Mouse (Mus musculus): ENCODE measurements at regions not wholly inside any gene's neighbourhood (a gene's known extent, or its start where the extent isn't known, plus 50 kb on each side); places are given as distances from the start of the nearest gene placed in this dataset.
A peak's percentile ranks its signal among the peaks of the same experiment; 100 is the strongest.

GRCm38 (mm10) chr3:52711133-52711532, 305.9 kb downstream of the Cog6 start:
- no peak for DNase-seq (ENCODE audit: extremely low read depth, insufficient read length, low spot score)

GRCm38 (mm10) chr3:52708746-52709145, 308.3 kb downstream of the Cog6 start:
- no peak for DNase-seq (ENCODE audit: extremely low read depth, insufficient read length, low spot score)

GRCm38 (mm10) chr3:52708301-52708700, 308.7 kb downstream of the Cog6 start:
- no peak for DNase-seq (ENCODE audit: extremely low read depth, insufficient read length, low spot score)

GRCm38 (mm10) chr3:52706626-52707025, 310.4 kb downstream of the Cog6 start:
- DNase-seq (ENCODE audit: extremely low read depth, insufficient read length, low spot score), result no peak

GRCm38 (mm10) chr3:52703751-52704150, 313.3 kb downstream of the Cog6 start:
- DNase-seq (ENCODE audit: extremely low read depth, insufficient read length, low spot score), result no peak

- no peak for DNase-seq (ENCODE audit: extremely low read depth, insufficient read length, low spot score)
Observed at GRCm38 (mm10) chr3:52702962-52703361, 314.1 kb downstream of the Cog6 start.

GRCm38 (mm10) chr3:52701601-52702000, 315.4 kb downstream of the Cog6 start:
- DNase-seq (ENCODE audit: extremely low read depth, insufficient read length, low spot score), result no peak

GRCm38 (mm10) chr3:52693813-52694212, 323.2 kb downstream of the Cog6 start:
- no peak for DNase-seq (ENCODE audit: extremely low read depth, insufficient read length, low spot score)

- no peak for DNase-seq (ENCODE audit: extremely low read depth, insufficient read length, low spot score)
Observed at GRCm38 (mm10) chr3:52685434-52686181, 331.4 kb downstream of the Cog6 start.

- no peak for DNase-seq (ENCODE audit: extremely low read depth, insufficient read length, low spot score)
Observed at GRCm38 (mm10) chr3:52680824-52681388, 336.1 kb downstream of the Cog6 start.

- DNase-seq (ENCODE audit: extremely low read depth, insufficient read length, low spot score), result peak; percentile 77
Observed at GRCm38 (mm10) chr3:52676886-52677670, 340.0 kb downstream of the Cog6 start.

GRCm38 (mm10) chr3:52670628-52671028, 346.4 kb downstream of the Cog6 start:
- no peak for DNase-seq (ENCODE audit: extremely low read depth, insufficient read length, low spot score)

- DNase-seq (ENCODE audit: extremely low read depth, insufficient read length, low spot score), result no peak
Observed at GRCm38 (mm10) chr3:52663161-52663602, 353.9 kb downstream of the Cog6 start.

GRCm38 (mm10) chr3:52662164-52662908, 354.7 kb downstream of the Cog6 start:
- no peak for DNase-seq (ENCODE audit: extremely low read depth, insufficient read length, low spot score)

GRCm38 (mm10) chr3:52653006-52653405, 364.0 kb downstream of the Cog6 start:
- no peak for DNase-seq (ENCODE audit: extremely low read depth, insufficient read length, low spot score)

GRCm38 (mm10) chr3:52652476-52652870, 364.6 kb downstream of the Cog6 start:
- no peak for DNase-seq (ENCODE audit: extremely low read depth, insufficient read length, low spot score)

- peak; percentile 11 for DNase-seq (ENCODE audit: extremely low read depth, insufficient read length, low spot score)
Observed at GRCm38 (mm10) chr3:52651862-52652475, 365.1 kb downstream of the Cog6 start.

GRCm38 (mm10) chr3:52650071-52650470, 367.0 kb downstream of the Cog6 start:
- DNase-seq (ENCODE audit: extremely low read depth, insufficient read length, low spot score), result no peak

GRCm38 (mm10) chr3:52648836-52649500, 368.1 kb downstream of the Cog6 start:
- no peak for DNase-seq (ENCODE audit: extremely low read depth, insufficient read length, low spot score)

- no peak for DNase-seq (ENCODE audit: extremely low read depth, insufficient read length, low spot score)
Observed at GRCm38 (mm10) chr3:52647900-52648299, 369.1 kb downstream of the Cog6 start.
